Mouse (Mus musculus) liver, adult 2 months (tissue): ENCODE results near the gene Xpr1.

ENCODE experiments used
- CTCF ChIP-seq: fragments of 200-500 bp; IDR thresholded peaks from 2 replicates; pipeline ENCODE4 v1.5.1; 2011; ENCODE audit warnings: low read depth, low read length, control low read depth
- POLR2A ChIP-seq: fragments of 200-500 bp; IDR thresholded peaks from 2 replicates; pipeline ENCODE4 v1.6.1; 2011; ENCODE audit warnings: low read length, control low read depth; ENCODE audit not compliant: insufficient read depth; ENCODE audit errors: extremely low read depth

- TF ChIP-seq POLR2A (no peak), CTCF (no peak)
These were observed 179.8 kb downstream of the Xpr1 start for GRCm38 (mm10) chr1:155237390-155237789.
